Mouse (Mus musculus) heart, embryonic 14.5 days (tissue): ENCODE measurements around the gene Cdrt4. TPM values are rescaled to one million over a fixed set of nuclear protein-coding genes. Genes with fewer than 3 reads are reported as not detected.

Experiments used
- ATAC-seq: fragments of 200-750 bp; cut with Nextera tagmentation; 2 replicates; pipeline ENCODE4 v1.8.0; 2017; ENCODE audit warnings: low read depth, moderate TSS enrichment; ENCODE audit not compliant: insufficient number of reproducible peaks, insufficient read depth, low FRiP score
- H3K27ac ChIP-seq, 2 experiments: fragments of 200-500 bp in 1 of 2; fragments of 300-500 bp in 1 of 2; sonication (generic) in 1 of 2; replicated peaks in 1 of 2; 2 replicates each; pipeline ENCODE4 v1.5.1; 2012 to 2014; ENCODE audit warnings: low read depth in 2 of 2, low read length in 2 of 2, control low read depth in 1 of 2, mild to moderate bottlenecking in 1 of 2, mixed read lengths in 1 of 2; ENCODE audit not compliant: control insufficient read depth in 1 of 2, insufficient read depth in 1 of 2
- H3K27me3 ChIP-seq: fragments of 300-500 bp; sonication (generic); 2 replicates; pipeline ENCODE4 v1.6.1; 2014; ENCODE audit warnings: mild to moderate bottlenecking, low read length, control low read depth; ENCODE audit not compliant: control insufficient read depth, insufficient read depth
- H3K36me3 ChIP-seq: fragments of 300-500 bp; sonication (generic); 2 replicates; pipeline ENCODE4 v1.6.1; 2014; ENCODE audit warnings: mild to moderate bottlenecking, control low read depth, low read length, mixed read lengths; ENCODE audit not compliant: control insufficient read depth, insufficient read depth
- H3K4me1 ChIP-seq, 2 experiments: fragments of 200-500 bp in 1 of 2; fragments of 300-500 bp in 1 of 2; sonication (generic) in 1 of 2; 2 replicates each; pipeline ENCODE4 v1.6.1; 2012 to 2014; ENCODE audit warnings: low read length in 2 of 2, control low read depth in 1 of 2, mixed read lengths in 1 of 2; ENCODE audit not compliant: control insufficient read depth in 2 of 2, insufficient read depth in 2 of 2
- H3K4me2 ChIP-seq: fragments of 300-500 bp; sonication (generic); 2 replicates; pipeline ENCODE4 v1.6.1; 2014; ENCODE audit warnings: mild to moderate bottlenecking, low read length
- H3K4me3 ChIP-seq, 2 experiments: fragments of 200-500 bp in 1 of 2; fragments of 300-500 bp in 1 of 2; sonication (generic) in 1 of 2; 2 replicates each; pipeline ENCODE4 v1.5.1; 2012 to 2014; ENCODE audit warnings: low read length in 2 of 2, mild to moderate bottlenecking in 2 of 2, control low read depth in 1 of 2, low read depth in 1 of 2, moderate library complexity in 1 of 2; ENCODE audit not compliant: control insufficient read depth in 1 of 2, insufficient read depth in 1 of 2
- H3K9ac ChIP-seq: fragments of 300-500 bp; sonication (generic); 2 replicates; pipeline ENCODE4 v1.6.1; 2014; ENCODE audit warnings: mild to moderate bottlenecking, low read length
- H3K9me3 ChIP-seq: fragments of 300-500 bp; sonication (generic); 2 replicates; pipeline ENCODE4 v1.6.1; 2016; ENCODE audit warnings: low read length, control low read depth; ENCODE audit not compliant: control insufficient read depth
- WGBS: fragments of 180-500 bp; shearing (Covaris S2); extraction: QIAGEN DNeasy Blood & Tissue Kit; methylation state at CpG from one replicate; pipeline ENCODE4 v1.1.7; 2014; 5-methylcytosine and 5-hydroxymethylcytosine counted together
- polyA plus RNA-seq: library from polyadenylated mRNA; unstranded; fragments of >200 nt; fragmentation: Nextera tagmentation; extraction: Ambion mirVana; gene quantifications from 2 replicates; pipeline ENCODE4 v1.2.1, GENCODE M21; 2014

Cdrt4 gene
- polyA plus RNA-seq, 1 experiment from 2014 or later: not detected

- H3K4me2 ChIP-seq: no peak overlapping the region
These were observed 20.4 kb upstream of the Cdrt4 start for GRCm38 (mm10) chr11:62930574-62930973.

GRCm38 (mm10) chr11:62931141-62931540 is 19.9 kb upstream of the Cdrt4 start:
- H3K27ac ChIP-seq: no peak overlapping the region
- H3K4me1 ChIP-seq: no peaks in the 10 kb centered on the region
- H3K4me2 ChIP-seq: no peak overlapping the region
- ATAC-seq: no peak
- no peak overlapping the region for H3K4me3 ChIP-seq
- H3K9ac ChIP-seq: no peak overlapping the region
- no peaks in the 10 kb centered on the region for H3K27me3 ChIP-seq
- 0 out of 2 replicates have a peak, but pooled peaks cover 5% of the 10 kb centered on the region for H3K9me3 ChIP-seq
- 79% methylated on average over 5 of the region's 5 CpGs for WGBS
- no peaks in the 10 kb centered on the region for H3K36me3 ChIP-seq

More at GRCm38 (mm10) chr11:62930574-62930973, 20.4 kb upstream of the Cdrt4 start:
- no peak overlapping the region for H3K9ac ChIP-seq
- H3K36me3 ChIP-seq: no peaks in the 10 kb centered on the region
- no peak overlapping the region for H3K4me3 ChIP-seq
- H3K27ac ChIP-seq: no peak overlapping the region
- 67% methylated on average over 4 of the region's 4 CpGs for WGBS
- no peak for ATAC-seq
- no peaks in the 10 kb centered on the region for H3K4me1 ChIP-seq
- H3K27me3 ChIP-seq: no peaks in the 10 kb centered on the region
- 0 out of 2 replicates have a peak, but pooled peaks cover 5% of the 10 kb centered on the region for H3K9me3 ChIP-seq

- Histone ChIP-seq H3K4me1 (no peaks in the 10 kb centered on the region), H3K4me3 (no peak overlapping the region), H3K9me3 (no peaks in the 10 kb centered on the region), H3K9ac (no peak overlapping the region), H3K36me3 (no peaks in the 10 kb centered on the region), H3K4me2 (no peak overlapping the region), H3K27me3 (no peaks in the 10 kb centered on the region), H3K27ac (no peak overlapping the region)
- ATAC-seq: no peak
- WGBS: 85% methylated on average over 9 of the region's 9 CpGs
These were observed 17.9 kb upstream of the Cdrt4 start for GRCm38 (mm10) chr11:62933099-62933498.

GRCm38 (mm10) chr11:62934795-62935514 is 16.0 kb upstream of the Cdrt4 start:
- 76% methylated on average over 11 of the region's 11 CpGs for WGBS

GRCm38 (mm10) chr11:62937986-62938385 is 13.0 kb upstream of the Cdrt4 start:
- Histone ChIP-seq H3K9me3 (no peaks in the 10 kb centered on the region), H3K4me3 (no peak overlapping the region), H3K36me3 (no peaks in the 10 kb centered on the region), H3K4me1 (no peaks in the 10 kb centered on the region), H3K9ac (no peak overlapping the region), H3K27me3 (no peaks in the 10 kb centered on the region), H3K27ac (no peak overlapping the region), H3K4me2 (no peak overlapping the region)
- WGBS: 56% methylated on average over 6 of the region's 6 CpGs
- no peak for ATAC-seq

More at GRCm38 (mm10) chr11:62934795-62935514, 16.0 kb upstream of the Cdrt4 start:
- Histone ChIP-seq H3K36me3 (no peaks in the 10 kb centered on the region), H3K4me3 (no peak overlapping the region), H3K9ac (no peak overlapping the region), H3K9me3 (no peaks in the 10 kb centered on the region), H3K27ac (no peak overlapping the region), H3K4me1 (no peaks in the 10 kb centered on the region), H3K27me3 (no peaks in the 10 kb centered on the region), H3K4me2 (no peak overlapping the region)
- no peak for ATAC-seq

- H3K9me3 ChIP-seq: no peaks in the 10 kb centered on the region
- no peak overlapping the region for H3K4me3 ChIP-seq
- H3K9ac ChIP-seq: no peak overlapping the region
- H3K27ac ChIP-seq: no peak overlapping the region
- no peaks in the 10 kb centered on the region for H3K36me3 ChIP-seq
- 79% methylated on average over 5 of the region's 5 CpGs for WGBS
- no peaks in the 10 kb centered on the region for H3K27me3 ChIP-seq
- no peaks in the 10 kb centered on the region for H3K4me1 ChIP-seq
- ATAC-seq: no peak
- H3K4me2 ChIP-seq: no peak overlapping the region
These were observed 12.1 kb upstream of the Cdrt4 start for GRCm38 (mm10) chr11:62938921-62939320.

- WGBS: 37% methylated on average over 3 of the region's 3 CpGs
- Histone ChIP-seq H3K27me3 (no peaks in the 10 kb centered on the region), H3K9me3 (no peaks in the 10 kb centered on the region), H3K4me2 (no peak overlapping the region), H3K36me3 (no peaks in the 10 kb centered on the region), H3K9ac (no peak overlapping the region), H3K4me1 (no peaks in the 10 kb centered on the region), H3K4me3 (no peak overlapping the region), H3K27ac (no peak overlapping the region)
- no peak for ATAC-seq
These were observed 10.8 kb upstream of the Cdrt4 start for GRCm38 (mm10) chr11:62940176-62940575.

GRCm38 (mm10) chr11:62943538-62943937 is 7.5 kb upstream of the Cdrt4 start:
- Histone ChIP-seq H3K36me3 (no peaks in the 10 kb centered on the region), H3K9ac (no peak overlapping the region), H3K27ac (no peak overlapping the region), H3K4me1 (no peaks in the 10 kb centered on the region), H3K27me3 (no peaks in the 10 kb centered on the region), H3K9me3 (no peaks in the 10 kb centered on the region), H3K4me2 (no peak overlapping the region), H3K4me3 (no peak overlapping the region)
- no peak for ATAC-seq
- WGBS: 58% methylated on average over 6 of the region's 6 CpGs
